Mouse (Mus musculus): ENCODE data around the gene Rnf17.

DNA sequence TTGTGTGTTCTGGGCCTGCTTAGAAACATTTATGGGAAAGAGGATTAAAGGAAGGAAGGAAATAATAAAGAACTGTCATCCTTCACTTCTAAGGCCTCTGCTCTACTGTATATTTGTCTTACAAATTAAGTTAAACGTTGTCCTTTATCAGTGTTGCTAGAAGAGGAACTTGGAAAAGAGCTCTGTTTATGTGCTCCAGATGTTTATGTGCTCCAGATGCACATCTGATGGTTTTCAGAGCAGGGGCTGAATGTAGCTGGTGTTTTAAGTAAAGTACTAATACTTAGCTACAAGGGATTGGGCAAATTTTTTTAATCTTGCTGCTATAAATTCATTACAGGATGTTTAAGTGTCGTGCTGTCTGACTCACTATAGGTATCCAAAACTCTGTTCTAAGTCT is 59.7 kb downstream of the Rnf17 start:
- TF ChIP-seq POLR2A (IDR thresholded peaks at IDR 0.05; ENCODE audit: borderline replicate concordance, insufficient read depth, low read length), result no peak
- TF ChIP-seq CTCF (IDR thresholded peaks at IDR 0.05; ENCODE audit: borderline replicate concordance, insufficient read depth, low read depth, low read length), result no peak
